8 mouse cellular contexts compared by ENCODE assay signal in genomic region chr2:30590909-30591308, GRCm38 (mm10). TPM values are rescaled to one million over a fixed set of nuclear protein-coding genes. Genes with fewer than 3 reads are reported as not detected.
DNase-seq lines count a peak whose midpoint lies in the region; ATAC-seq lines count a peak whose summit lies in the region.

No protein-coding gene starts in this region.

- 7% methylated on average over 3 of the region's 3 CpGs for WGBS in embryonic facial prominence, embryonic 11.5 days

- peak; percentile 77; the same call in 1 of the 2 replicates for ATAC-seq in cerebellum, adult (ENCODE audit: insufficient number of reproducible peaks, low FRiP score, low TSS enrichment)
- ATAC-seq in embryonic facial prominence, embryonic 11.5 days (replicated peaks; ENCODE audit: insufficient number of reproducible peaks, low FRiP score, low TSS enrichment, low read depth), result no peak
- peak; percentile 54 to 58 for ATAC-seq in hematopoietic stem cell, adult 5-6 weeks (replicated peaks in 1 of 2; ENCODE audit: insufficient read depth in 1 of 2, low FRiP score in 2 of 2, low TSS enrichment in 1 of 2, low read depth in 1 of 2, poor library complexity in 2 of 2, severe bottlenecking in 2 of 2)

- no peaks in the 10 kb centered on the region for H3K9me3 ChIP-seq in embryonic facial prominence, embryonic 11.5 days (replicated peaks; ENCODE audit: control insufficient read depth, low read length)

- H3K27ac ChIP-seq in embryonic facial prominence, embryonic 11.5 days (replicated peaks; ENCODE audit: low read depth, low read length), result no peak overlapping the region

- H3K9ac ChIP-seq in embryonic facial prominence, embryonic 11.5 days (replicated peaks; ENCODE audit: low read length), result peak overlapping the region; percentile 45

- no peaks in the 10 kb centered on the region for H3K36me3 ChIP-seq in embryonic facial prominence, embryonic 11.5 days (replicated peaks; ENCODE audit: control insufficient read depth, insufficient read depth, low read depth, low read length)
- H3K36me3 ChIP-seq in splenic B cell, adult 2 months (ENCODE audit: control insufficient read depth, insufficient read depth, low read length, poor library complexity, severe bottlenecking), result no peaks in the 10 kb centered on the region

- H3K4me2 ChIP-seq in embryonic facial prominence, embryonic 11.5 days (ENCODE audit: low read depth, low read length), result peak overlapping the region; percentile 33; the same call in 1 of the 2 replicates

- 0 out of 2 replicates have a peak overlapping the region, but pooled peaks have one; percentile 14 for H3K4me3 ChIP-seq in embryonic facial prominence, embryonic 11.5 days (ENCODE audit: low read depth, low read length)

- H3K4me1 ChIP-seq in embryonic facial prominence, embryonic 11.5 days (ENCODE audit: control insufficient read depth, insufficient read depth, low read length), result peaks cover 5% of the 10 kb centered on the region

- no peaks in the 10 kb centered on the region for H3K27me3 ChIP-seq in embryonic facial prominence, embryonic 11.5 days (ENCODE audit: control insufficient read depth, insufficient read depth, low read length)
- no peaks in the 10 kb centered on the region for H3K27me3 ChIP-seq in splenic B cell, adult 2 months (ENCODE audit: control insufficient read depth, insufficient read depth, low read length, poor library complexity, severe bottlenecking)

- DNase-seq in cerebellum, postnatal 4 days (ENCODE audit: low spot score in 2 of 2), result no peak
- DNase-seq in ZHBTc4 (ENCODE audit: low read depth, low spot score), result peak; percentile 65
- DNase-seq in embryonic facial prominence, embryonic 11.5 days (ENCODE audit: low spot score), result peak; percentile 86
- peak; percentile 82 for DNase-seq in layer of hippocampus, adult 9-11 months
- peak; percentile 91 for DNase-seq in lung, postnatal 36 days
- DNase-seq in splenic B cell, adult 2 months (ENCODE audit: low read depth, low spot score), result peak; percentile 77

RNA-seq across cellular contexts. Expression of gene Cstad, which starts 3.9 kb away (rescaled TPM):
- 1.9 TPM in 1 of 2 replicates, not detected in the other for polyA plus RNA-seq in embryonic facial prominence, embryonic 11.5 days (2014; fragmentation: Nextera tagmentation; extraction: Ambion mirVana)
- total RNA-seq in hematopoietic stem cell, adult 5-6 weeks (2017), result 1.3 and 1.9 TPM in 2 replicates

Comparison
In these comparisons a context has a peak if more than half of its experiments do, and no peak if none do; other contexts are left out.
1. DNase-seq: peak in ZHBTc4 (single experiment), embryonic facial prominence, embryonic 11.5 days (single experiment), layer of hippocampus, adult 9-11 months (single experiment), lung, postnatal 36 days (single experiment) and splenic B cell, adult 2 months (single experiment); none in cerebellum, postnatal 4 days (0 of 2).